Mouse (Mus musculus): ENCODE results near the gene Ppp1ca. TPM values are rescaled to one million over a fixed set of nuclear protein-coding genes. Genes with fewer than 3 reads are reported as not detected.

Ppp1ca gene
- total and polyA plus RNA-seq, 3 experiments: 389 to 635 (median 502) TPM

- no peak for TF ChIP-seq USF2 (conservative IDR thresholded peaks at IDR 0.05; ENCODE audit: low read depth, low read length)
These were observed at the start of gene Ppp1ca (continued) for GRCm38 (mm10) chr19:4191528-4192250.

GRCm38 (mm10) chr19:4142416-4143173 lies 49.3 kb upstream of the Ppp1ca start:
- in situ Hi-C loops (cut with MboI; ENCODE audit: low pct_ligation_motif_present, low pct_unique_long_range_greater_than_20kb, low sequenced_read_pairs) (no loop called here), dilution Hi-C loops (cut with MboI; ENCODE audit: extremely low pct_ligation_motif_present, extremely low pct_unique_long_range_greater_than_20kb, low sequenced_read_pairs) (no loop called here)
- peaks cover 0 to 39% of the 10 kb centered on the region in 2 experiments for H3K36me3 ChIP-seq (replicated peaks in 1 of 2; ENCODE audit: control insufficient read depth in 1 of 2, insufficient read depth in 1 of 2, low read length in 1 of 2)
- DNase-seq (ENCODE audit: extremely low read depth): no peak
- peaks cover 46 to 93% of the 10 kb centered on the region in 2 experiments for H3K4me1 ChIP-seq (ENCODE audit: control insufficient read depth in 1 of 2, insufficient read depth in 2 of 2)
- no peak overlapping the region for H3K4me2 ChIP-seq (ENCODE audit: insufficient read depth, low read depth, poor library complexity, severe bottlenecking)
- no peaks in the 10 kb centered on the region for H3K79me2 ChIP-seq (replicated peaks; ENCODE audit: control insufficient read depth, extremely low read depth, insufficient read depth, poor library complexity, severe bottlenecking)
- peak overlapping the region in 1 of 3 experiments; percentile 57 for H3K4me3 ChIP-seq (replicated peaks in 1 of 3; ENCODE audit: low read depth in 2 of 3, low read length in 2 of 3, poor library complexity in 1 of 3)
- peaks cover 5% of the 10 kb centered on the region for H3K9me3 ChIP-seq (replicated peaks; ENCODE audit: low read length)
- TF ChIP-seq ZC3H11A (IDR thresholded peaks at IDR 0.05; ENCODE audit: low read depth, low read length) (no peak), POLR2A (IDR thresholded peaks at IDR 0.05; ENCODE audit: low read depth, low read length) (no peak), ELF1 (IDR thresholded peaks at IDR 0.05; ENCODE audit: low read depth, low read length) (no peak), UBTF (IDR thresholded peaks at IDR 0.05; ENCODE audit: low read depth, low read length) (no peak), MEF2A (IDR thresholded peaks at IDR 0.05; ENCODE audit: borderline replicate concordance, low read depth, low read length) (no peak), MYC (IDR thresholded peaks at IDR 0.05; ENCODE audit: low read depth, low read length) (no peak), RAD21 (IDR thresholded peaks at IDR 0.05; ENCODE audit: low read depth, low read length) (no peak), GABPA (IDR thresholded peaks at IDR 0.05; ENCODE audit: insufficient replicate concordance, low read depth, low read length) (no peak), E2F4 (IDR thresholded peaks at IDR 0.05; ENCODE audit: insufficient replicate concordance, low read depth, low read length) (no peak)
- H3K9ac ChIP-seq (ENCODE audit: insufficient read depth, low read depth): no peak overlapping the region
- no peak overlapping the region for H3K27ac ChIP-seq (ENCODE audit: insufficient read depth, low read depth)
- no peaks in the 10 kb centered on the region for H3K27me3 ChIP-seq (replicated peaks)

- TF ChIP-seq ZNF384 (IDR thresholded peaks at IDR 0.05; ENCODE audit: low read depth, low read length) (no peak), IRF4 (IDR thresholded peaks at IDR 0.05; ENCODE audit: low read depth, low read length) (peak; percentile 53; the same call in 1 of the 2 replicates), EP300 (IDR thresholded peaks at IDR 0.05; ENCODE audit: low read length) (peak; percentile 50), NRF1 (IDR thresholded peaks at IDR 0.05; ENCODE audit: low read depth, low read length) (0 out of 2 replicates have a peak, but pooled peaks have one; percentile 1), ELF1 (IDR thresholded peaks at IDR 0.05; ENCODE audit: low read depth, low read length) (0 out of 2 replicates have a peak, but pooled peaks have one; percentile 26), POLR2A (IDR thresholded peaks at IDR 0.05; ENCODE audit: low read depth, low read length) (no peak), MYC (IDR thresholded peaks at IDR 0.05; ENCODE audit: low read depth, low read length) (no peak), USF1 (IDR thresholded peaks at IDR 0.05; ENCODE audit: low read depth, low read length) (no peak)
- peak; percentile 29 for DNase-seq (ENCODE audit: extremely low read depth)
- peak within 1 kb of the TSS; percentile 90 for H3K27ac ChIP-seq (ENCODE audit: insufficient read depth, low read depth)
- peak within 1 kb of the TSS; percentile 5; the same call in 1 of the 2 replicates for H3K4me2 ChIP-seq (ENCODE audit: insufficient read depth, low read depth, poor library complexity, severe bottlenecking)
- in situ Hi-C loops (cut with MboI; ENCODE audit: low pct_ligation_motif_present, low pct_unique_long_range_greater_than_20kb, low sequenced_read_pairs): no loop called here
- peak within 1 kb of the TSS; percentile 47 for H3K9ac ChIP-seq (ENCODE audit: insufficient read depth, low read depth)
- peaks cover 41 to 88% of the 10 kb centered on the region in 2 experiments for H3K4me1 ChIP-seq (ENCODE audit: control insufficient read depth in 1 of 2, insufficient read depth in 2 of 2)
- H3K9me3 ChIP-seq (replicated peaks; ENCODE audit: low read length): peaks cover 5% of the 10 kb centered on the region
- dilution Hi-C loops (cut with MboI; ENCODE audit: extremely low pct_ligation_motif_present, extremely low pct_unique_long_range_greater_than_20kb, low sequenced_read_pairs): no loop called here
- peaks cover 0 to 34% of the 10 kb centered on the region in 2 experiments for H3K36me3 ChIP-seq (replicated peaks in 1 of 2; ENCODE audit: control insufficient read depth in 1 of 2, insufficient read depth in 1 of 2, low read length in 1 of 2)
- H3K27me3 ChIP-seq (replicated peaks): no peaks in the 10 kb centered on the region
- H3K79me2 ChIP-seq (replicated peaks; ENCODE audit: control insufficient read depth, extremely low read depth, insufficient read depth, poor library complexity, severe bottlenecking): peaks cover 6% of the 10 kb centered on the region
- H3K4me3 ChIP-seq (replicated peaks in 1 of 3; ENCODE audit: low read depth in 2 of 3, low read length in 2 of 3, poor library complexity in 1 of 3): peak within 1 kb of the TSS in 2 of 3 experiments; percentile 9 to 57
These were observed 48.1 kb upstream of the Ppp1ca start, which contains the start of gene Cabp4 for GRCm38 (mm10) chr19:4143759-4144268. Gene Cabp4, minus strand, starts transcription at chr19:4144033.

Measured in CH12.LX (cell line).